Comparison of ENCODE assay signal across 13 mouse cellular contexts in the genomic region with DNA sequence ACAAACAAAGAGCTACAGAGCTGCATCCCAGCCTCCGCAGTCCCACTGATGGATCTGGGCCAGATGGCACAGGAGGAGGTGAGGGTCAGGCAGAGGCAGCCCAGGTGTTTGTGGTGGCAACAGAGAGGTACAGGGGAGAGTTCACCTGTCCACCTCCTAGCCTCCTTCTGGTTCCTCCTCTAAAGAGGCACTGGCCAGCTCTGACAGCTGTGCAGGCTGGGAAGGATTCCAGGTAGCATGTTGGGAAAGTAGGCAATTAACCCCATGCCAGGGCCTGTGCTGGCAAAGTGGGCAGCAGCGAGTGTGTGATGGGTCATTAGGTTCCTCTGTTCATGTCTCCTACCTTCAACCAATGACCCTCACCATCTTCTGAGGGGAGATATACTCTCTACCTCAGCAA.
"Had no signal": no experiment of that assay in that cellular context is flagged by ENCODE, and none has a peak within 500 bp of the region (broad histone marks: within the 10 kb centered on the region; RNA-seq: fewer than 3 reads in every experiment).

No protein-coding gene starts in this region.

- H3K27ac ChIP-seq: limb, embryonic 12.5 days; liver, embryonic 13.5 days; lung, embryonic 15.5 days; midbrain, embryonic 12.5 days; stomach, embryonic 15.5 days had no signal

- ATAC-seq: liver, postnatal 0 days; midbrain, embryonic 16.5 days had no signal

- H3K36me3 ChIP-seq: limb, embryonic 12.5 days; liver, embryonic 13.5 days; lung, embryonic 15.5 days; midbrain, embryonic 12.5 days; stomach, embryonic 15.5 days had no signal

- H3K4me3 ChIP-seq: limb, embryonic 12.5 days; liver, embryonic 13.5 days; lung, embryonic 15.5 days; midbrain, embryonic 12.5 days; stomach, embryonic 15.5 days had no signal

- DNase-seq: kidney, postnatal 10 days; kidney, postnatal 4 days; liver; liver, embryonic 13.5 days; liver, postnatal 0 days; right cerebral cortex, postnatal 14 days; thymus, adult 2 months; thymus, postnatal 36 days had no signal

- H3K4me1 ChIP-seq: limb, embryonic 12.5 days; liver, embryonic 13.5 days; lung, embryonic 15.5 days; stomach, embryonic 15.5 days had no signal

- H3K9me3 ChIP-seq: limb, embryonic 12.5 days; liver, embryonic 13.5 days; lung, embryonic 15.5 days; midbrain, embryonic 12.5 days; stomach, embryonic 15.5 days had no signal

- H3K27me3 ChIP-seq: limb, embryonic 12.5 days; liver, embryonic 13.5 days; lung, embryonic 15.5 days; stomach, embryonic 15.5 days had no signal
